Mouse (Mus musculus): ENCODE measurements around the gene Ppp1r3g.
"Not testable (repeated sequence)": the region's sequence is repeated elsewhere in the genome, so short reads cannot be mapped to it uniquely, and the experiment has no call there.

Ppp1r3g gene

DNA sequence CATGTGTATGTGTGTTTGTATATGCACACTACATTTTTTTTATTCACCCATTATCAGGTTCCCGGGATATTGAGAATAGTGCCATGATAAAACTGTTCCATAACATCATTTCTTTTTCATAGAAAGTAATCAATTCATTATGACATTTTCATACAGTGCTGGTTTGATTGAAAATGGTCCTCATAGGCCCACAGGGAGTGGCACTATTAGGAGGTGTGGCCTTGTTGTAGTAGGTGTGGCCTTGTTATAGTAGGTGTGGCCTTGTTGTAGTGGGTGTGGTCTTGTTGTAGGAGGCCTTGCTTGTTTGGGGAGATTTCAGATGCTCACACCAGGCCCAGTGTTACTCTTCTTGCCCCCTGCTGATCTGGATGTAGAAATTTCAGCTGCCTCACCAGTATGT is at the start of gene Ppp1r3g:
Ppp1r3g (plus strand) TSS at position 301 of the 400 bp plus-strand sequence.
- DNase-seq (ENCODE audit: low read depth, low spot score), result no peak

DNA sequence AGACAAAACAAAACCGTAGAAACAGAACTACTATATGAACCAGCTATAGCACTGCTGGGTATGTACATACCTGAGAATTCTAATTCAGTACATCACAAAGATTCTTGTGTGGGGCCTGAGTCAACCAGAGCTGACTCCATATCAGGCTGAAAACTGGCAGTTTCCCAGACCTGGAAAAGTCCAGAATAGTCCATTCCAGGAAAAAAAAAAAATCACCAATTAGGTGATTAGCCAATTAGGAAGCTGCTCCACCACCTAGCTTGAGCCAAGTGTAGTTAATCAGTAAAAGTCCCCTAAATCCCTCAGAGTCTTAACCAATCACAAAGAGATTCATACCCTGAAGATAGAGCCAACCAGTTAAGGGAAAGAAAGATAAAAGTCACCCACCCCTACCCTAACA is 47.2 kb upstream of the Ppp1r3g start:
- no peak for DNase-seq (ENCODE audit: low read depth, low spot score)

DNA sequence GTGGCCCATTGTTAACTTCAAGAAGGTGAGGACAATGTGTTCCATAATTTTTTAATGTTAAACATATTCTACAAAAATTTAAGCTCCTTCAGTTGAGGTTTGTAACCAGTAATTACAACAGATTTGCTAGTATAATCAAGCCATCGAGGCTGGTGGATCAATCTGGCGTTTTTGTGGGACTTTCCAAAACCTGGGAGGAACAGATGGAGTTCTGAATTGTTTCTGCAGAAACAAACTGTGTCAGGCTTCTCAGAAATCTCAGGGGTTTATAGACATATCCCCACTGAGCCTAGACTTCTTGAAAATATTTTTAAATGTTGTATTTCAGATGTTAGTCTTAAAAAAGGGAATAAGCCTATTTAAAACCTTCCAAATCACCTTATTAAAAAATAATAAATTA is 20.6 kb upstream of the Ppp1r3g start:
- DNase-seq (ENCODE audit: low read depth, low spot score), result peak; percentile 65

- no peak for DNase-seq (ENCODE audit: low read depth, low spot score)
Observed at GRCm38 (mm10) chr13:35939871-35940665, 18.6 kb upstream of the Ppp1r3g start.

DNA sequence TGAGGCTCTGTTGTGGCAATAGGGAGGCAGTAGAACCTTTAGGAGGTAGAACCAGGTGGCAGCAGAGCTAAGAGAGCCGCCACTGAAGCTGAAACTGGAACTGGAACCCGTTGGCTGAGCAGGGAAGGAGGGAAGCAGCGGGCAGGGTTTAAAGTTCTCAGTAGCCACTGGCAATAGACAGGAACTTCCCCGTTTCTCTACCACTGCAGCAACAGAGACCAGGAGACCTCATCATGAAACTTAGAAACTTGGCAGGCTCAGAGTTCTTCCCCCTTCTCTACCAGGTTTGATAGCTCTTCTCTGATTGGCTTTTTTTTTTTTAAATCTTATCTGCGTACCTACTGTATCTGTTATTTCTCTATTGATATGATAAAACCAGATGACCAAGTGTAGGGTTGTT is 17.7 kb upstream of the Ppp1r3g start:
- DNase-seq (ENCODE audit: low read depth, low spot score), result no peak

- no peak for DNase-seq (ENCODE audit: low read depth, low spot score)
Observed at GRCm38 (mm10) chr13:35946659-35947353, 11.8 kb upstream of the Ppp1r3g start.

DNA sequence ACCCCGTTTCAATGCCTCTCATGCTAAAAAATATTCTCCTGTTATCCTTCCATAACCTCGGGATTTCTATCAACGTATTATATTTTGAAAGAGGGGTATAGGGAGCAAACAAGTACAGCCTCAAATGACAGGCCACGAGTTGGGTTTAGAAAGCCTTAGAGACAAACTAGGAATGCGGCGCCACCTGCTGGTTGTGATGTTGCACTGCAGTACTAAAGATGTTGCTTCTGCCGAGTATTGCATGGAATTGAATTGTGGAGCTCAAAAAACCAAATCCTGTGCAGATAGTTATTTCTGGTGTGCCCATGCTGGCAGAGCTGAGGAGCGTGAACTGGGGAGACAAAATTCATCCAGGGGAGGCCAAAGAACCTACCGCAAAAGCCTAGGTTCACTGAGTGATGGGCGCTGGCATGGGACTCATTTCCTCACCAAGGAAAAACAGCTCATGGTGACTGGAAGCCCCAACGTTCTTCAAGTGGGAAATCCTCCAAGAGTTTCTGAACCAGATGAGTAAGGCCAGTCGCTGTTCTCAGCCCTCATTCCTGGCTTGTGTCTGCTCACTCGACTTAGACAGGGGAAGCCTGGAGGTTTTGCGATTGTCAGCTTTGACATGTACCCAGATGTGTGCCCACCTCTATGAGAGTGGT is 11.2 kb upstream of the Ppp1r3g start:
- peak; percentile 57 for DNase-seq (ENCODE audit: low read depth, low spot score)

GRCm38 (mm10) chr13:35949814-35950455 is 8.7 kb upstream of the Ppp1r3g start:
- no peak for DNase-seq (ENCODE audit: low read depth, low spot score)

- DNase-seq (ENCODE audit: low read depth, low spot score), result no peak
Observed at GRCm38 (mm10) chr13:35959391-35960067, 890 bp downstream of the Ppp1r3g start.

- DNase-seq (ENCODE audit: low read depth, low spot score), result no peak
Observed at GRCm38 (mm10) chr13:35963583-35963982, 4.9 kb downstream of the Ppp1r3g start.

DNA sequence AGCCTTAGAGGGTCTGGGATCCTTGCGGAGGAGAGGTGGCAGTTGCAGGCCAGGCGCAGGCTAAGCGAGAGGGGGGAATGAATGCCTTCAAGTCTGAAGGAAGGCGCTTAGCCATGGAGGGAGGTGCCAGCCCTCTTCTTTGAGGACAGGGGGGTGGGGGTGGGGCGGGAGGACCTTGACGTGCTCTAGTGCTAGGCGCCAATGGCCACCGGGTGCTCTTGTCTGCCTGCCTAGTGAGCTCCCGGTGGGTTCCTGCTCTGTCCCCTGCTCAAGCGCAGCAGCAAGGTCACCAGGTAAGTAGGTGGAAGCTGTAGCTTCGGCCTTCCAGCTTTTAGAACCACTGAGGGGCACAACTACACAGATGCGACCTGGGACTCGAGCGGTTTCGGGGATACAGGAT is 9.1 kb downstream of the Ppp1r3g start:
- DNase-seq (ENCODE audit: low read depth, low spot score), result no peak

GRCm38 (mm10) chr13:35968131-35968718 is 9.6 kb downstream of the Ppp1r3g start:
- no peak for DNase-seq (ENCODE audit: low read depth, low spot score)

- no peak for DNase-seq (ENCODE audit: low read depth, low spot score)
Observed at GRCm38 (mm10) chr13:35968719-35969430, 10.2 kb downstream of the Ppp1r3g start.

DNA sequence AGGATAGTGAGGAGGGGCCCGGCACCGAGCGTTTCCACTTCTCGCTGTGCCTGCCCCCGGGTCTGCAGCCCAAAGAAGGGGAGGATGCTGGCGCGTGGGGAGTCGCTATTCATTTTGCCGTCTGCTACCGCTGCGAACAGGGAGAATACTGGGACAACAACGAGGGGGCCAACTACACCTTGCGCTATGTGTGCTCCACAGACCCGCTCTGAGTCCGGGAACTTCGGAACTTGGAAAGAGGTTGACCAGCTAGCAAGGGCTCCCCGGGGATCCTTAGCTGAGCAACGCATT is 10.7 kb downstream of the Ppp1r3g start:
- DNase-seq (ENCODE audit: low read depth, low spot score), result no peak

GRCm38 (mm10) chr13:35969829-35970228 is 11.2 kb downstream of the Ppp1r3g start:
- no peak for DNase-seq (ENCODE audit: low read depth, low spot score)

- DNase-seq (ENCODE audit: low read depth, low spot score), result no peak
Observed at GRCm38 (mm10) chr13:35976912-35977311, 18.3 kb downstream of the Ppp1r3g start.

GRCm38 (mm10) chr13:35980471-35980870 is 21.8 kb downstream of the Ppp1r3g start:
- no peak for DNase-seq (ENCODE audit: low read depth, low spot score)

DNA sequence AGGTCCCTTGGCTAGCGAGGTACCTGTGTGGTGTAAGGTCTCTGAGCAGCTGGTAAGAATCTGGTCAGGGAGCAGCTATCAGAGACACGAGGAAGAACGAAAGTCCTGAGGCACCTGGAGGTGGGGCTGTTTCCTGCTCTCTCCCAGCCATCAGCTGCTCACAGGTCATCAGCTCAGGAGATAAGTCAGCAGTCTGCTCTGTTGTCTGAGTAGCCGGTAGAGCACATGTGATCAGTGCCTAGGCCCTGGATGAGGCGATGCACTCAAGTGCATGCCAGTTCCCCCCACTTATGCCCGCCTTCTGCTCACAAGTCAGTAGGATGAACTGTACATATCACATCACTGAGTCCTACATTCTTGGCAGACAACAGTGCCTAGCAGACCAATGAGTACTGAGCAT is 24.3 kb downstream of the Ppp1r3g start:
- no peak for DNase-seq (ENCODE audit: low read depth, low spot score)

- no peak for DNase-seq (ENCODE audit: low read depth, low spot score)
Observed at GRCm38 (mm10) chr13:35989329-35989728, 30.7 kb downstream of the Ppp1r3g start.

DNA sequence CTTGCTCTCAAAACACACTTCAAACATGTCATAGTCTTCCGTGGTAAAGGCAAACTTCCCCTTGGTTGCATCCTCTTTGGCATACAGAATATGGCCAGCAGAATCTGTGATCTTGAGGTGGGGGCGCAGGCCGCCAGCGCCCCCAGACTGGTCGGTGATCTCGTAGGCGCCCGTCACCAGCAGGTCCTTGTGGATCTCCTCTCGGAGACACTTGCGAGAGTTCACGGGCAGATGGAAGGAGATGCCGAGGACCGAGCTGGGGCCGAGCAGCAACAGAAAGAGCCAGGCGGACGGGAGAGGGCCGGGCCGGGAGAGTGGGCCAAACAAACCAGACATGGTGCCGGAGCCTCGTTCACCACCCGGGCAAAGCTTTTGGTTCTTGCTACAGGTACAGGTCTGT is 32.5 kb downstream of the Ppp1r3g start:
- not testable (repeated sequence) for DNase-seq (ENCODE audit: low read depth, low spot score)

DNA sequence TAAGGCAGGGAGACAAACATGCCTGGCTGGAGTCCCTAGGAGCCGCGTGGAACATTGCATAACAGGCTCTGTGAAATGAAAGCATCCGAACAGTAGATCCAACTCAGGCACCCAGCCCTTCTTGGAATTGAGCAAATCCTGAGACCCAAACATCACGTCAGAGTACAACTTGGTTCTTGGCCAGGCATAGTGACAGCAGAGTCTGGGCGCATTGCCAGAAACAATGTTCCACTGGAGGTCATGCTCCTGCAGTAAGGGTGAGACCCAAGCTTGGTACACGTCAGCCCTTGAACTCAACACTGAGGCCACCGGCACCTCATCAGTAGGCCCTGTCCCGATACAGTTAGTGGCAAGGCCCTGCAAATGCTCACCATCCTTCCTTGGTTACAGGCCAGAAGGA is 35.4 kb downstream of the Ppp1r3g start:
- no peak for DNase-seq (ENCODE audit: low read depth, low spot score)
